In genomic region chr2:135562140-135562890, GRCm38 (mm10) we compare ENCODE assay signal across 9 mouse cellular contexts.
DNase-seq lines count a peak whose midpoint lies in the region; ATAC-seq and TF ChIP-seq lines count a peak whose summit lies in the region.
"Had no signal": no experiment of that assay in that cellular context is flagged by ENCODE, and none has a peak within 500 bp of the region (broad histone marks: within the 10 kb centered on the region; RNA-seq: fewer than 3 reads in every experiment).

No protein-coding gene starts in this region.

- no peaks in the 10 kb centered on the region for H3K4me1 ChIP-seq in hindbrain, embryonic 16.5 days (ENCODE audit: control insufficient read depth, insufficient read depth, low read depth, low read length)
- H3K4me1 ChIP-seq in hindbrain, embryonic 13.5 days (replicated peaks) = no peaks in the 10 kb centered on the region
- peaks cover 6% of the 10 kb centered on the region; the same call in 1 of the 2 replicates for H3K4me1 ChIP-seq in lung, postnatal 0 days (ENCODE audit: insufficient read depth, low read depth, low read length)
- no peaks in the 10 kb centered on the region for H3K4me1 ChIP-seq in midbrain, embryonic 13.5 days (replicated peaks)

- WGBS in hindbrain, embryonic 16.5 days = 85% methylated on average over 10 of the region's 10 CpGs
- WGBS in hindbrain, embryonic 13.5 days = 87% methylated on average over 10 of the region's 10 CpGs
- WGBS in lung, postnatal 0 days = 38% methylated on average over 10 of the region's 10 CpGs
- 82% methylated on average over 10 of the region's 10 CpGs for WGBS in midbrain, embryonic 13.5 days

- no peak overlapping the region for H3K4me2 ChIP-seq in hindbrain, embryonic 16.5 days (ENCODE audit: low read length)
- no peak overlapping the region for H3K4me2 ChIP-seq in hindbrain, embryonic 13.5 days
- no peak overlapping the region for H3K4me2 ChIP-seq in lung, postnatal 0 days (replicated peaks; ENCODE audit: low read depth, low read length)
- no peak overlapping the region for H3K4me2 ChIP-seq in midbrain, embryonic 13.5 days (replicated peaks)

- TF ChIP-seq EP300 in lung, postnatal 0 days (IDR thresholded peaks at IDR 0.05) = peak; percentile 20; the same call in 1 of the 2 replicates

- H3K9ac ChIP-seq in hindbrain, embryonic 16.5 days (ENCODE audit: low read depth, low read length) = no peak overlapping the region
- no peak overlapping the region for H3K9ac ChIP-seq in hindbrain, embryonic 13.5 days
- no peak overlapping the region for H3K9ac ChIP-seq in lung, postnatal 0 days (replicated peaks; ENCODE audit: low read depth)
- no peak overlapping the region for H3K9ac ChIP-seq in midbrain, embryonic 13.5 days (replicated peaks)

- H3K4me3 ChIP-seq in hindbrain, embryonic 16.5 days (ENCODE audit: low read length) = no peak overlapping the region
- H3K4me3 ChIP-seq in hindbrain, embryonic 13.5 days = no peak overlapping the region
- no peak overlapping the region for H3K4me3 ChIP-seq in lung, postnatal 0 days (ENCODE audit: low read depth, low read length)
- no peak overlapping the region for H3K4me3 ChIP-seq in midbrain, embryonic 13.5 days (replicated peaks)
- H3K4me3 ChIP-seq: erythroblast, embryonic 14.5 days had no signal

- TF ChIP-seq CTCF in lung, postnatal 0 days (IDR thresholded peaks at IDR 0.05) = no peak

- no peak overlapping the region for H3K27ac ChIP-seq in hindbrain, embryonic 16.5 days (ENCODE audit: low read depth, low read length)
- H3K27ac ChIP-seq in hindbrain, embryonic 13.5 days = no peak overlapping the region
- H3K27ac ChIP-seq in lung, postnatal 0 days (ENCODE audit: low read length) = peak overlapping the region; percentile 57
- no peak overlapping the region for H3K27ac ChIP-seq in midbrain, embryonic 13.5 days

- no peaks in the 10 kb centered on the region for H3K27me3 ChIP-seq in hindbrain, embryonic 16.5 days (replicated peaks; ENCODE audit: control insufficient read depth, insufficient read depth, low read length)
- no peaks in the 10 kb centered on the region for H3K27me3 ChIP-seq in hindbrain, embryonic 13.5 days
- no peaks in the 10 kb centered on the region for H3K27me3 ChIP-seq in lung, postnatal 0 days (replicated peaks; ENCODE audit: insufficient read depth, low read length)
- H3K27me3 ChIP-seq in midbrain, embryonic 13.5 days = no peaks in the 10 kb centered on the region

- 0 out of 2 replicates have a peak, but pooled peaks have one; percentile 54 for ATAC-seq in hindbrain, embryonic 16.5 days
- no peak for ATAC-seq in hindbrain, embryonic 13.5 days (ENCODE audit: low FRiP score)
- ATAC-seq in lung, postnatal 0 days = peak; percentile 95
- no peak for ATAC-seq in midbrain, embryonic 13.5 days

- DNase-seq in adrenal gland, adult 8-10 months = peak; percentile 86
- peak; percentile 43 to 53 for DNase-seq in frontal cortex, postnatal 36 days (ENCODE audit: low spot score in 2 of 2)
- DNase-seq in kidney, postnatal 36 days = peak; percentile 49 to 66
- peak; percentile 93 for DNase-seq in lung, postnatal 0 days (ENCODE audit: low spot score)
- DNase-seq in urinary bladder, postnatal 36 days (ENCODE audit: low spot score in 2 of 2) = peak; percentile 59 to 82

- no peaks in the 10 kb centered on the region for H3K9me3 ChIP-seq in hindbrain, embryonic 16.5 days (ENCODE audit: control insufficient read depth, low read length)
- no peaks in the 10 kb centered on the region for H3K9me3 ChIP-seq in hindbrain, embryonic 13.5 days
- H3K9me3 ChIP-seq in lung, postnatal 0 days (ENCODE audit: low read length) = no peaks in the 10 kb centered on the region
- no peaks in the 10 kb centered on the region; the same call in 1 of the 2 replicates for H3K9me3 ChIP-seq in midbrain, embryonic 13.5 days

- no peaks in the 10 kb centered on the region for H3K36me3 ChIP-seq in hindbrain, embryonic 16.5 days (ENCODE audit: control insufficient read depth, insufficient read depth, low read length)
- H3K36me3 ChIP-seq in hindbrain, embryonic 13.5 days = no peaks in the 10 kb centered on the region
- H3K36me3 ChIP-seq in lung, postnatal 0 days (ENCODE audit: insufficient read depth, low read length) = no peaks in the 10 kb centered on the region
- no peaks in the 10 kb centered on the region for H3K36me3 ChIP-seq in midbrain, embryonic 13.5 days

Comparison
In these comparisons a context has a peak if more than half of its experiments do, and no peak if none do; other contexts are left out.
1. ATAC-seq: peak in hindbrain, embryonic 16.5 days (single experiment) and lung, postnatal 0 days (single experiment); none in hindbrain, embryonic 13.5 days (single experiment) and midbrain, embryonic 13.5 days (single experiment).
2. Peak in every context shown above with its lines, with median percentiles within 50 percentile points of each other: DNase-seq.